Mouse (Mus musculus) frontal cortex, postnatal 36 days (tissue): ENCODE data around the gene Sult1a1.

Source experiments
- DNase-seq, 2 experiments: peaks; one replicate each; pipeline ENCODE4 v3.0.0; 2022; ENCODE audit warnings: low spot score in 2 of 2

Sult1a1 gene

GRCm38 (mm10) chr7:126624774-126625173 lies 51.5 kb downstream of the Sult1a1 start:
- DNase-seq, result no peak

GRCm38 (mm10) chr7:126623381-126623780 lies 52.9 kb downstream of the Sult1a1 start:
- no peak for DNase-seq
